19 mouse cellular contexts compared by ENCODE assay signal in the genomic region with DNA sequence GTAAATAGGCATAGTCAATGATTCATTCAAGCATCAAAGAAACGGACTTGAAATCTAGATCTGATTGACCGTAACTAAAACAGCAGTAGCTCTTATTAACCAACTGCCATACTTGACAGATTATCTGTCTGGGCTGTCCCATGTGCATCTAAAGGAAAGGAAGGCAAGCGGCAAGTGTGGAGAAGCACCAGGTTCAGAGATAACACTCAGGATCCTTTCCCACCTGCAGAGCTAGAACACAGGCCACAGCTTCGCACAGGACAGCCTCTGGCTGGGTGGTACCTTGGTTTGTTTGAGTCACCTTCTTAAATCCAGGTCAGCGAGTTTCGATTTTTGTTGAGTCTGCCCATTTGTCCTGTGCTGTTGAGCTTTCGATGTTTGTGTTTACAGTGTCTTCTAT.
DNase-seq lines count a peak whose midpoint lies in the region.
"Had no signal": no experiment of that assay in that cellular context is flagged by ENCODE, and none has a peak within 500 bp of the region (broad histone marks: within the 10 kb centered on the region; RNA-seq: fewer than 3 reads in every experiment).

No protein-coding gene starts in this region.

- H3K4me1 ChIP-seq in heart, embryonic 10.5 days = peaks cover 39% of the 10 kb centered on the region

- H3K9me3 ChIP-seq in heart, embryonic 10.5 days = no peaks in the 10 kb centered on the region
- H3K9me3 ChIP-seq: forebrain, embryonic 13.5 days; forebrain, embryonic 15.5 days had no signal

- 81% methylated on average over 7 of the region's 7 CpGs for WGBS in heart, embryonic 10.5 days

- H3K27me3 ChIP-seq in heart, embryonic 10.5 days (ENCODE audit: insufficient read depth, poor library complexity, severe bottlenecking) = no peaks in the 10 kb centered on the region
- H3K27me3 ChIP-seq: embryonic facial prominence, embryonic 12.5 days; forebrain, embryonic 13.5 days; forebrain, embryonic 15.5 days; Patski had no signal

- no peaks in the 10 kb centered on the region for H3K36me3 ChIP-seq in heart, embryonic 10.5 days
- H3K36me3 ChIP-seq: embryonic facial prominence, embryonic 12.5 days; forebrain, embryonic 15.5 days had no signal

- DNase-seq in heart, adult 11 months = peak; percentile 52
- DNase-seq in heart, embryonic 10.5 days (ENCODE audit: low spot score) = no peak
- DNase-seq in retina, postnatal 1 day = peak; percentile 17
- no peak for DNase-seq in retina, embryonic 14.5 days (ENCODE audit: low spot score)
- DNase-seq in right cerebral cortex, postnatal 36 days (ENCODE audit: low spot score in 2 of 2) = no peak
- DNase-seq: adrenal gland, adult 8-10 months; adrenal gland, postnatal 14 days; adrenal gland, postnatal 36 days; cerebellum, adult 11-12 months; cerebellum, adult 2 months; cerebellum, adult 9-10 months; cerebellum, postnatal 10 days; cerebellum, postnatal 25 days; forebrain, postnatal 0 days had no signal

- H3K4me3 ChIP-seq in heart, embryonic 10.5 days = no peak overlapping the region
- H3K4me3 ChIP-seq: embryonic facial prominence, embryonic 10.5 days; embryonic facial prominence, embryonic 12.5 days; forebrain, embryonic 13.5 days; forebrain, embryonic 15.5 days had no signal

- no peak overlapping the region for H3K27ac ChIP-seq in heart, embryonic 10.5 days
- H3K27ac ChIP-seq: embryonic facial prominence, embryonic 12.5 days; forebrain, embryonic 13.5 days; forebrain, embryonic 15.5 days had no signal

Comparison
In these comparisons a context has a peak if more than half of its experiments do, and no peak if none do; other contexts are left out.
1. DNase-seq: peak in heart, adult 11 months (single experiment) and retina, postnatal 1 day (single experiment); none in heart, embryonic 10.5 days (single experiment), retina, embryonic 14.5 days (single experiment) and right cerebral cortex, postnatal 36 days (0 of 2).